Mouse (Mus musculus) brain, embryonic 14.5 days (tissue): ENCODE measurements around the gene Rrp1b.

Experiments used
- CTCF ChIP-seq: fragments of 200-500 bp; IDR thresholded peaks from 2 replicates; pipeline ENCODE4 v1.5.1; 2012; ENCODE audit warnings: inconsistent platforms, mild to moderate bottlenecking, moderate library complexity, borderline replicate concordance; ENCODE audit not compliant: insufficient read depth, insufficient read length; ENCODE audit errors: extremely low read depth
- POLR2A ChIP-seq: fragments of 200-500 bp; IDR thresholded peaks from 2 replicates; pipeline ENCODE4 v1.6.1; 2012; ENCODE audit warnings: mild to moderate bottlenecking, inconsistent platforms, borderline replicate concordance; ENCODE audit not compliant: poor library complexity, insufficient read depth, insufficient read length, severe bottlenecking; ENCODE audit errors: extremely low read depth

DNA sequence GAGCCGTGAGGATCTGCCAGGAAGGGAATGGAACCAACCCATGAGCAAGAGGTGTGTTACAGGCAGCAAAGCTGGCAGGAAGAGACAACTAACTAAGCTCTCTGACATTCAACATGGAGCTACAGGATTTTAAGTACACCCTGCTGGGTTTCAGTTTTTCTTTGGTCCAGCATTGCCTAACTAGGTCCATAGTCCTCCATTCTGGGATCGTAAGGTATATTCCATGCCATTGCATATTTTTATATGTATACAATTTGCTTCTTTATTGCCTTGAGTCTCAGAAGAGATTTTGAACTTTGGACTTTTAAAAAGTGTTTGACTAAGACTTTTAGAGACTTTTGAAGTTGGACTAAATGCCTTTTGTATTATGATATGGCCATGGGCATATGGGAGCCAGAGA, 46.9 kb upstream of the Rrp1b start:
- no peak for TF ChIP-seq POLR2A
- TF ChIP-seq CTCF: no peak
